Mouse (Mus musculus) stomach, embryonic 15.5 days (tissue): ENCODE measurements at regions not wholly inside any gene's neighbourhood (a gene's known extent, or its start where the extent isn't known, plus 50 kb on each side); places are given as distances from the start of the nearest gene placed in this dataset.

ENCODE experiments used
- ATAC-seq: fragments of 200-750 bp; cut with Nextera tagmentation; 2 replicates; pipeline ENCODE4 v1.8.0; 2017; ENCODE audit warnings: low read depth, moderate number of reproducible peaks, moderate TSS enrichment; ENCODE audit not compliant: insufficient read depth, low FRiP score
- H3K27ac ChIP-seq: fragments of 300-500 bp; sonication (generic); 2 replicates; pipeline ENCODE4 v1.5.1; 2015; ENCODE audit warnings: mild to moderate bottlenecking, inconsistent platforms
- H3K27me3 ChIP-seq: fragments of 300-500 bp; sonication (generic); replicated peaks from 2 replicates; pipeline ENCODE4 v1.6.1; 2015; ENCODE audit warnings: inconsistent platforms
- H3K36me3 ChIP-seq: fragments of 300-500 bp; sonication (generic); 2 replicates; pipeline ENCODE4 v1.6.1; 2015; ENCODE audit warnings: inconsistent platforms
- H3K4me1 ChIP-seq: fragments of 300-500 bp; sonication (generic); 2 replicates; pipeline ENCODE4 v1.6.1; 2015; ENCODE audit warnings: inconsistent platforms
- H3K4me2 ChIP-seq: fragments of 300-500 bp; sonication (generic); 2 replicates; pipeline ENCODE4 v1.6.1; 2015; ENCODE audit warnings: mild to moderate bottlenecking, inconsistent platforms
- H3K4me3 ChIP-seq: fragments of 300-500 bp; sonication (generic); replicated peaks from 2 replicates; pipeline ENCODE4 v1.5.1; 2015; ENCODE audit warnings: inconsistent platforms
- H3K9ac ChIP-seq: fragments of 300-500 bp; sonication (generic); 2 replicates; pipeline ENCODE4 v1.6.1; 2015; ENCODE audit warnings: inconsistent platforms
- H3K9me3 ChIP-seq: fragments of 300-500 bp; sonication (generic); 2 replicates; pipeline ENCODE4 v1.6.1; 2016; ENCODE audit warnings: inconsistent platforms
- WGBS: fragments of 180-500 bp; shearing (Covaris S2); methylation state at CpG from one replicate; pipeline ENCODE4 v1.1.7; 2015; 5-methylcytosine and 5-hydroxymethylcytosine counted together

GRCm38 (mm10) chr14:9338220-9338619, 672.2 kb upstream of the 4930452B06Rik start:
- H3K4me1 ChIP-seq = no peaks in the 10 kb centered on the region
- no peaks in the 10 kb centered on the region for H3K27me3 ChIP-seq
- no peak for ATAC-seq
- no peak overlapping the region for H3K9ac ChIP-seq
- no peaks in the 10 kb centered on the region for H3K9me3 ChIP-seq
- 48% methylated on average over 3 of the region's 3 CpGs for WGBS
- H3K4me2 ChIP-seq = no peak overlapping the region
- no peak overlapping the region for H3K4me3 ChIP-seq
- H3K27ac ChIP-seq = no peak overlapping the region
- no peaks in the 10 kb centered on the region for H3K36me3 ChIP-seq

- whole genome bisulfite sequencing = 56% methylated on average over 3 of the region's 3 CpGs
- H3K27ac ChIP-seq = no peak overlapping the region
Observed at GRCm38 (mm10) chr14:9337107-9337506, 671.1 kb upstream of the 4930452B06Rik start.

GRCm38 (mm10) chr14:9331593-9331992, 665.6 kb upstream of the 4930452B06Rik start:
- Histone ChIP-seq H3K9ac (no peak overlapping the region), H3K4me2 (no peak overlapping the region), H3K4me3 (no peak overlapping the region), H3K36me3 (no peaks in the 10 kb centered on the region), H3K27ac (no peak overlapping the region), H3K9me3 (no peaks in the 10 kb centered on the region), H3K27me3 (no peaks in the 10 kb centered on the region), H3K4me1 (no peaks in the 10 kb centered on the region)
- 47% methylated on average over 3 of the region's 3 CpGs for WGBS
- ATAC-seq = no peak

More at GRCm38 (mm10) chr14:9337107-9337506, 671.1 kb upstream of the 4930452B06Rik start:
- H3K4me3 ChIP-seq = no peak overlapping the region
- H3K9me3 ChIP-seq = no peaks in the 10 kb centered on the region
- no peak overlapping the region for H3K9ac ChIP-seq
- no peaks in the 10 kb centered on the region for H3K36me3 ChIP-seq
- no peaks in the 10 kb centered on the region for H3K4me1 ChIP-seq
- ATAC-seq = no peak
- H3K27me3 ChIP-seq = no peaks in the 10 kb centered on the region
- no peak overlapping the region for H3K4me2 ChIP-seq

GRCm38 (mm10) chr14:9330767-9331166, 664.7 kb upstream of the 4930452B06Rik start:
- no peaks in the 10 kb centered on the region for H3K9me3 ChIP-seq
- no peaks in the 10 kb centered on the region for H3K36me3 ChIP-seq
- H3K27ac ChIP-seq = no peak overlapping the region
- no peaks in the 10 kb centered on the region for H3K27me3 ChIP-seq
- H3K4me3 ChIP-seq = no peak overlapping the region
- no peak for ATAC-seq
- H3K9ac ChIP-seq = no peak overlapping the region
- no peak overlapping the region for H3K4me2 ChIP-seq
- H3K4me1 ChIP-seq = no peaks in the 10 kb centered on the region

- no peak for ATAC-seq
- Histone ChIP-seq H3K27me3 (no peaks in the 10 kb centered on the region), H3K4me1 (no peaks in the 10 kb centered on the region), H3K9me3 (no peaks in the 10 kb centered on the region), H3K9ac (no peak overlapping the region), H3K4me2 (no peak overlapping the region), H3K27ac (no peak overlapping the region), H3K36me3 (no peaks in the 10 kb centered on the region), H3K4me3 (no peak overlapping the region)
- 72% methylated on average over 12 of the region's 12 CpGs for WGBS
Observed at GRCm38 (mm10) chr14:9329839-9330485, 663.9 kb upstream of the 4930452B06Rik start.

GRCm38 (mm10) chr14:9327344-9327743, 661.3 kb upstream of the 4930452B06Rik start:
- Histone ChIP-seq H3K36me3 (no peaks in the 10 kb centered on the region), H3K27ac (no peak overlapping the region), H3K27me3 (no peaks in the 10 kb centered on the region), H3K4me3 (no peak overlapping the region), H3K4me1 (no peaks in the 10 kb centered on the region), H3K9me3 (no peaks in the 10 kb centered on the region), H3K9ac (no peak overlapping the region), H3K4me2 (no peak overlapping the region)
- 90% methylated on average over 1 of the region's 1 CpGs for WGBS
- ATAC-seq = no peak

GRCm38 (mm10) chr14:9319842-9320241, 653.8 kb upstream of the 4930452B06Rik start:
- Histone ChIP-seq H3K4me3 (no peak overlapping the region), H3K9ac (no peak overlapping the region), H3K36me3 (no peaks in the 10 kb centered on the region), H3K27me3 (no peaks in the 10 kb centered on the region), H3K4me2 (no peak overlapping the region), H3K4me1 (no peaks in the 10 kb centered on the region), H3K9me3 (no peaks in the 10 kb centered on the region), H3K27ac (no peak overlapping the region)
- ATAC-seq = no peak
- 48% methylated on average over 4 of the region's 4 CpGs for WGBS

GRCm38 (mm10) chr14:9318796-9319465, 652.9 kb upstream of the 4930452B06Rik start:
- Histone ChIP-seq H3K4me1 (no peaks in the 10 kb centered on the region), H3K4me2 (no peak overlapping the region), H3K27ac (no peak overlapping the region), H3K9me3 (no peaks in the 10 kb centered on the region), H3K27me3 (no peaks in the 10 kb centered on the region), H3K9ac (no peak overlapping the region), H3K4me3 (no peak overlapping the region), H3K36me3 (no peaks in the 10 kb centered on the region)
- WGBS = 84% methylated on average over 2 of the region's 2 CpGs
- no peak for ATAC-seq

GRCm38 (mm10) chr14:9315224-9315623, 649.2 kb upstream of the 4930452B06Rik start:
- Histone ChIP-seq H3K9me3 (no peaks in the 10 kb centered on the region), H3K36me3 (no peaks in the 10 kb centered on the region), H3K4me3 (no peak overlapping the region), H3K9ac (no peak overlapping the region), H3K4me2 (no peak overlapping the region), H3K27me3 (no peaks in the 10 kb centered on the region), H3K27ac (no peak overlapping the region), H3K4me1 (no peaks in the 10 kb centered on the region)
- 54% methylated on average over 3 of the region's 3 CpGs for WGBS
- no peak for ATAC-seq

- H3K9ac ChIP-seq = no peak overlapping the region
- no peaks in the 10 kb centered on the region for H3K4me1 ChIP-seq
- H3K27ac ChIP-seq = no peak overlapping the region
- H3K4me2 ChIP-seq = no peak overlapping the region
- no peaks in the 10 kb centered on the region for H3K9me3 ChIP-seq
- no peak for ATAC-seq
- H3K4me3 ChIP-seq = no peak overlapping the region
- no peaks in the 10 kb centered on the region for H3K27me3 ChIP-seq
- no peaks in the 10 kb centered on the region for H3K36me3 ChIP-seq
- 82% methylated on average over 1 of the region's 1 CpGs for WGBS
Observed at GRCm38 (mm10) chr14:9296145-9296544, 630.1 kb upstream of the 4930452B06Rik start.

GRCm38 (mm10) chr14:9294555-9294954, 628.5 kb upstream of the 4930452B06Rik start:
- 69% methylated on average over 2 of the region's 2 CpGs for WGBS
- no peaks in the 10 kb centered on the region for H3K36me3 ChIP-seq
- H3K4me2 ChIP-seq = no peak overlapping the region
- H3K27me3 ChIP-seq = no peaks in the 10 kb centered on the region
- H3K4me3 ChIP-seq = no peak overlapping the region
- ATAC-seq = no peak
- H3K27ac ChIP-seq = no peak overlapping the region
- H3K4me1 ChIP-seq = no peaks in the 10 kb centered on the region
- H3K9ac ChIP-seq = no peak overlapping the region
- no peaks in the 10 kb centered on the region for H3K9me3 ChIP-seq

GRCm38 (mm10) chr14:9288103-9288502, 622.1 kb upstream of the 4930452B06Rik start:
- no peaks in the 10 kb centered on the region for H3K27me3 ChIP-seq
- 90% methylated on average over 1 of the region's 1 CpGs for WGBS
- no peak overlapping the region for H3K4me3 ChIP-seq
- no peaks in the 10 kb centered on the region for H3K4me1 ChIP-seq
- H3K9ac ChIP-seq = no peak overlapping the region
- H3K4me2 ChIP-seq = no peak overlapping the region
- no peaks in the 10 kb centered on the region for H3K36me3 ChIP-seq
- no peak overlapping the region for H3K27ac ChIP-seq
- no peaks in the 10 kb centered on the region for H3K9me3 ChIP-seq
- ATAC-seq = no peak
